Mouse (Mus musculus): Measurements from ENCODE around the gene Ndrg4. TPM values are rescaled to one million over a fixed set of nuclear protein-coding genes. Genes with fewer than 3 reads are reported as not detected.
"Not testable (repeated sequence)": the region's sequence is repeated elsewhere in the genome, so short reads cannot be mapped to it uniquely, and the experiment has no call there.

The Ndrg4 gene
- polyA plus RNA-seq, 1 experiment from 2014 or later: 14.4 TPM

GRCm38 (mm10) chr8:95657523-95657922, 19.3 kb upstream of the Ndrg4 start:
- no peak overlapping the region for H3K4me3 ChIP-seq (ENCODE audit: low read length)
- H3K9me3 ChIP-seq (ENCODE audit: control insufficient read depth, low read length): no peaks in the 10 kb centered on the region
- no peaks in the 10 kb centered on the region for H3K36me3 ChIP-seq (ENCODE audit: control insufficient read depth, insufficient read depth, low read length)
- 0 out of 2 replicates have a peak, but pooled peaks cover 4% of the 10 kb centered on the region for H3K4me1 ChIP-seq (ENCODE audit: control insufficient read depth, insufficient read depth, low read length)
- H3K27me3 ChIP-seq (replicated peaks; ENCODE audit: control insufficient read depth, insufficient read depth, low read length): no peaks in the 10 kb centered on the region
- H3K4me2 ChIP-seq (ENCODE audit: low read depth, low read length): no peak overlapping the region
- WGBS: 49% methylated on average over 2 of the region's 2 CpGs
- no peak overlapping the region for H3K9ac ChIP-seq (ENCODE audit: low read depth, low read length)
- H3K27ac ChIP-seq (ENCODE audit: low read length): no peak overlapping the region
- no peak for ATAC-seq

DNA sequence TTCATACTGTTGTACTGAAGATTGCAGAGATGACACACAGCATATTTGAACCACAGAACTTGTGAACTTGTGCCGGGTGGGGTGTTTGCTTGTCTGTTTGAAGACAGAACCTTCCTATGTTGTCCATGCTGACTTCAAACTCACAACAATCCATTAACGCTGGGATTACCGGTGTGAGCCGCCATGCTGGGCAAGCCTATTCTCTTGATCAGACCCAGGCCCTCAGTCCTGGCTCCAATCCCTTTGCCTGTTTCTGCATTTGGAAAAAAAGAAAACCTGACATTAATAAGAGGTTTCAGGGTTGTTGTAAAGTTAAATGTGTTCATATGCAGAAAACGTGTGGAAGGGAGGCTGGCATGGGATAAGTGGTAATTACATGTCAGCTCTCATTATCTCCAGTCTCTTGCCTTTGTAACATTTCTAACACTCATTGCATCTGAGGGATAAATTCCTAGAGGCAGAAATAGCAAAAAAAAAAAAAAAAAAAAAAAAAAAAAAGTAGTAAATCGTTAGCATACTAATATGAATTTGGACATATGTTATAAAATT, 16.4 kb upstream of the Ndrg4 start:
- no peak overlapping the region for H3K4me3 ChIP-seq (ENCODE audit: low read length)
- H3K27me3 ChIP-seq (replicated peaks; ENCODE audit: control insufficient read depth, insufficient read depth, low read length): no peaks in the 10 kb centered on the region
- H3K9ac ChIP-seq (ENCODE audit: low read depth, low read length): no peak overlapping the region
- H3K4me2 ChIP-seq (ENCODE audit: low read depth, low read length): no peak overlapping the region
- WGBS: 85% methylated on average over 6 of the region's 6 CpGs
- ATAC-seq: no peak
- no peaks in the 10 kb centered on the region for H3K9me3 ChIP-seq (ENCODE audit: control insufficient read depth, low read length)
- 0 out of 2 replicates have a peak, but pooled peaks cover 4% of the 10 kb centered on the region for H3K4me1 ChIP-seq (ENCODE audit: control insufficient read depth, insufficient read depth, low read length)
- no peak overlapping the region for H3K27ac ChIP-seq (ENCODE audit: low read length)
- no peaks in the 10 kb centered on the region for H3K36me3 ChIP-seq (ENCODE audit: control insufficient read depth, insufficient read depth, low read length)

DNA sequence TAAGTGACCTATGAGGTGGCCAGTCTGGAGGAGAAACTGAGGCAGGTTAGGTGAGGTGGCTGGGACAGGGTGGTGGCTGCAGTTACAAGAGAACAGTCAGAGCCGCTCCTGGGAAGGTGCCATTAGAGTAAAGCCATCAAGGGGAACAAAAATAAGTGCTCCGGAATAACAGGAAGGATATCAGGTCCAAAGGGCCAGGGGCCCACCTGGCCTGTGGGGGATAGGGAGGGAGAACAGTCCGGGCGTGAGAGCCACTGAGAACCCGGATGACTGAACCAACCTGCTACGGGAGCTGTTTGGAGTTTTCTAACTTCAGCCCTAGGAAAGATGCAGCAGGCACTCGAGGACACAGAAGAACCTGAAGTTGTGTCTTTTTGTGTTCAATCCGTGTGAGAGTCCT, 15.7 kb upstream of the Ndrg4 start:
- no peak overlapping the region for H3K9ac ChIP-seq (ENCODE audit: low read depth, low read length)
- H3K27me3 ChIP-seq (replicated peaks; ENCODE audit: control insufficient read depth, insufficient read depth, low read length): no peaks in the 10 kb centered on the region
- 0 out of 2 replicates have a peak, but pooled peaks cover 4% of the 10 kb centered on the region for H3K4me1 ChIP-seq (ENCODE audit: control insufficient read depth, insufficient read depth, low read length)
- ATAC-seq: peak; percentile 52; the same call in 1 of the 2 replicates
- no peaks in the 10 kb centered on the region for H3K9me3 ChIP-seq (ENCODE audit: control insufficient read depth, low read length)
- no peak overlapping the region for H3K4me3 ChIP-seq (ENCODE audit: low read length)
- no peaks in the 10 kb centered on the region for H3K36me3 ChIP-seq (ENCODE audit: control insufficient read depth, insufficient read depth, low read length)
- H3K4me2 ChIP-seq (ENCODE audit: low read depth, low read length): no peak overlapping the region
- no peak overlapping the region for H3K27ac ChIP-seq (ENCODE audit: low read length)
- WGBS: 67% methylated on average over 8 of the region's 8 CpGs

- no peak overlapping the region for H3K27ac ChIP-seq (ENCODE audit: low read length)
- H3K4me2 ChIP-seq (ENCODE audit: low read depth, low read length): no peak overlapping the region
- no peaks in the 10 kb centered on the region for H3K36me3 ChIP-seq (ENCODE audit: control insufficient read depth, insufficient read depth, low read length)
- H3K27me3 ChIP-seq (replicated peaks; ENCODE audit: control insufficient read depth, insufficient read depth, low read length): no peaks in the 10 kb centered on the region
- H3K9me3 ChIP-seq (ENCODE audit: control insufficient read depth, low read length): no peaks in the 10 kb centered on the region
- no peak overlapping the region for H3K4me3 ChIP-seq (ENCODE audit: low read length)
- WGBS: 86% methylated on average over 6 of the region's 6 CpGs
- 0 out of 2 replicates have a peak, but pooled peaks cover 4% of the 10 kb centered on the region for H3K4me1 ChIP-seq (ENCODE audit: control insufficient read depth, insufficient read depth, low read length)
- ATAC-seq: no peak
- no peak overlapping the region for H3K9ac ChIP-seq (ENCODE audit: low read depth, low read length)
Measured at GRCm38 (mm10) chr8:95661575-95661974, 15.2 kb upstream of the Ndrg4 start.

GRCm38 (mm10) chr8:95662885-95663598, 13.7 kb upstream of the Ndrg4 start:
- peaks cover 14% of the 10 kb centered on the region for H3K4me1 ChIP-seq (ENCODE audit: control insufficient read depth, insufficient read depth, low read length)
- 76% methylated on average over 7 of the region's 7 CpGs for WGBS
- no peaks in the 10 kb centered on the region for H3K27me3 ChIP-seq (replicated peaks; ENCODE audit: control insufficient read depth, insufficient read depth, low read length)
- ATAC-seq: no peak
- H3K4me3 ChIP-seq (ENCODE audit: low read length): no peak overlapping the region
- no peak overlapping the region for H3K4me2 ChIP-seq (ENCODE audit: low read depth, low read length)
- no peak overlapping the region for H3K27ac ChIP-seq (ENCODE audit: low read length)
- no peaks in the 10 kb centered on the region for H3K36me3 ChIP-seq (ENCODE audit: control insufficient read depth, insufficient read depth, low read length)
- no peaks in the 10 kb centered on the region for H3K9me3 ChIP-seq (ENCODE audit: control insufficient read depth, low read length)
- no peak overlapping the region for H3K9ac ChIP-seq (ENCODE audit: low read depth, low read length)

DNA sequence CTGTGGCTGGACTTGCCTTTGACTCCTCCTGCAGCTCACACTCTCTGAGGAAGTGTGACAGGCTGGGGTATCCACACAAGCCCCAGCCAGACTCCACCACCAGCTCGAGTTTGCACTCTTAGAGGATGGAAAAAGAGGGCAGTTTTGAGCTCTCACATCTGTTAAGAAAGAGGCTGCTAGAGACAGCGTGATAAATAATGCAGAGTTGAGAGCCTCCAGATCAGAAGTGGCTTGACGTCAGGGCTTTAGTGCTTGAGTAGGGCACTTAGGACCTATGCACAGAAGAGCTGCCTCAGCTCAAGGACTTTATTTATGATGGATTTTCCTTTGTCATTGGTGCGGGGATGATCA, 13.2 kb upstream of the Ndrg4 start:
- no peak for ATAC-seq

DNA sequence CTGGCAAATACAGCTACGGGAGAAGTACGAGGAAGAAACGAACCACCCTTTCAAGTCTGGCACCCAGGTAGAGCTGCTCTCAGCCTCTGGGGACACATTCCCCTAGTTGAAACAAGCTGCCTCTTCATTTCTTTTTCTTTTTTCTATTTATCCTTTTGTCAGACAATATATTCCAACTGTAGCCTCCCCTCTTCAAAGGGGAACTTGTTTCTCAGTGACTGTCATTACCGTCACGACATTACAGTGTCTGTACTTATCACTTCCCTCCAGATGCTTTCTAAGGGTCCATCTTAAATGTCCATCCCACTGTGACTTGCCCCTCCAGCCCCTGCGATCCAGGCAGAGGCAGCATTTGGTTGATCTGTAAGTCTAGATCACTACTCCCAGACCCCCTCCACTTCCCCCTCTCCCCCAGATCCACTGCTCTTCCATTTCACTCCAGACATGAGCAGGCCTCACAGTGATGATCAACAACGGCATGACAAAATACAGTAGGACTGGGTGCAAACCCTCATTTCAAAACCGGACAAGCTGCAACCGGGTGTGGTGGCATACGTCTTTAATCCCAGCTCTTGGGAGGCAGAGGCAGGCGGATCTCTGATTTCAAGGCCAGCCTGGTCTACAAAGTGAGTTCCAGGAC, 10.8 kb upstream of the Ndrg4 start:
- H3K4me3 ChIP-seq (ENCODE audit: low read length); H3K27ac ChIP-seq (ENCODE audit: low read length); H3K4me2 ChIP-seq (ENCODE audit: low read depth, low read length); H3K27me3 ChIP-seq (replicated peaks; ENCODE audit: control insufficient read depth, insufficient read depth, low read length); ATAC-seq; H3K4me1 ChIP-seq (ENCODE audit: control insufficient read depth, insufficient read depth, low read length); H3K9me3 ChIP-seq (ENCODE audit: control insufficient read depth, low read length); H3K36me3 ChIP-seq (ENCODE audit: control insufficient read depth, insufficient read depth, low read length); H3K9ac ChIP-seq (ENCODE audit: low read depth, low read length): not testable (repeated sequence)
- WGBS: 94% methylated on average over 11 of the region's 11 CpGs

More for the DNA sequence above, 13.2 kb upstream of the Ndrg4 start:
- H3K9ac ChIP-seq (ENCODE audit: low read depth, low read length): no peak overlapping the region
- no peaks in the 10 kb centered on the region for H3K9me3 ChIP-seq (ENCODE audit: control insufficient read depth, low read length)
- no peak overlapping the region for H3K27ac ChIP-seq (ENCODE audit: low read length)
- no peaks in the 10 kb centered on the region for H3K36me3 ChIP-seq (ENCODE audit: control insufficient read depth, insufficient read depth, low read length)
- H3K4me1 ChIP-seq (ENCODE audit: control insufficient read depth, insufficient read depth, low read length): peaks cover 10% of the 10 kb centered on the region
- 45% methylated on average over 4 of the region's 4 CpGs for WGBS
- H3K27me3 ChIP-seq (replicated peaks; ENCODE audit: control insufficient read depth, insufficient read depth, low read length): no peaks in the 10 kb centered on the region
- no peak overlapping the region for H3K4me3 ChIP-seq (ENCODE audit: low read length)
- H3K4me2 ChIP-seq (ENCODE audit: low read depth, low read length): no peak overlapping the region

DNA sequence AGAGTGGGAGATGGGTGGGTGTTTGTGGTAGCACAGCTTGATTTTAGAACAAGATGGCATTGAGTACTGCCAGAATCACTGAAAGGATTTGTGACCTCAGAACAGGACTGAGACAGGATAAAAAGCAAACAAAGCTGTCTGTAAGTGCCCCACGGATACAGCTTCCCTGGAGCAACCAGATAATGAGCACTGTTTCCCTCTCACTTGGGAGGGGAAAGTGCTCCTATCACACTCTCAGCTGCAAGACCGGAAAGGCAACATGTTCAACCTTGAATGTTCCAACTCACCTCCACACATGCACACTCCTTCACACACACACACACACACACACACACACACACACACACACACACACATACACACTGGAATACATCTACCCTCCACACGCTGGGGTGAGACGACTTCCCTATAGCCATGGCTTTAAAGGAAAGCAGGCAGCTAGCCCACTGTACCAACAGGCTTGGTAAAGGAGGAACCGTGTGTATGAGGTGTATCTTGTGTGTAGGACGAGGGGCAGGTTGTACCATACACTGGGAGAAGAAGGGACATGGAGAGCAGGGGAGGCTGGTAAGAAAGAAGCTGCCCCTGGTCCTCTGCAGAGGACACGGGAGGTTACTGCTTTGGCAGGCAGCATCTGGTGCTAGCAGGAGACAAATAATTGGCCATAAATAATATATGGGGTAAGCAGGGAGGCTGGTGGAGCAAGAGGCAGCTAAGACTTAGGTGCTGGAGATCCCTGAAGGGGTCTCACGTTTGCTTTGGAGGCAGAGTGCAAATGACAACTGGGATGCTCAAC, 8.4 kb upstream of the Ndrg4 start:
- Histone ChIP-seq H3K27me3 (replicated peaks; ENCODE audit: control insufficient read depth, insufficient read depth, low read length) (no peaks in the 10 kb centered on the region), H3K27ac (ENCODE audit: low read length) (no peak overlapping the region), H3K9me3 (ENCODE audit: control insufficient read depth, low read length) (no peaks in the 10 kb centered on the region), H3K36me3 (ENCODE audit: control insufficient read depth, insufficient read depth, low read length) (no peaks in the 10 kb centered on the region), H3K4me1 (ENCODE audit: control insufficient read depth, insufficient read depth, low read length) (peaks cover 10% of the 10 kb centered on the region), H3K4me2 (ENCODE audit: low read depth, low read length) (no peak overlapping the region), H3K9ac (ENCODE audit: low read depth, low read length) (no peak overlapping the region), H3K4me3 (ENCODE audit: low read length) (no peak overlapping the region)
- 48% methylated on average over 8 of the region's 8 CpGs for WGBS
- peak; percentile 60; the same call in 1 of the 2 replicates for ATAC-seq

GRCm38 (mm10) chr8:95669967-95670366, 6.8 kb upstream of the Ndrg4 start:
- no peak for ATAC-seq
- Histone ChIP-seq H3K9ac (ENCODE audit: low read depth, low read length) (no peak overlapping the region), H3K4me1 (ENCODE audit: control insufficient read depth, insufficient read depth, low read length) (peaks cover 10% of the 10 kb centered on the region), H3K27me3 (replicated peaks; ENCODE audit: control insufficient read depth, insufficient read depth, low read length) (peaks cover 3% of the 10 kb centered on the region; the same call in 1 of the 2 replicates), H3K27ac (ENCODE audit: low read length) (no peak overlapping the region), H3K4me2 (ENCODE audit: low read depth, low read length) (no peak overlapping the region), H3K9me3 (ENCODE audit: control insufficient read depth, low read length) (no peaks in the 10 kb centered on the region), H3K36me3 (ENCODE audit: control insufficient read depth, insufficient read depth, low read length) (no peaks in the 10 kb centered on the region), H3K4me3 (ENCODE audit: low read length) (no peak overlapping the region)
- 88% methylated on average over 2 of the region's 2 CpGs for WGBS
